9 mouse cellular contexts compared by ENCODE assay signal in genomic region chr17:7443822-7444221, GRCm38 (mm10). TPM values are rescaled to one million over a fixed set of nuclear protein-coding genes. Genes with fewer than 3 reads are reported as not detected.
DNase-seq lines count a peak whose midpoint lies in the region; ATAC-seq lines count a peak whose summit lies in the region.
"Had no signal": no experiment of that assay in that cellular context is flagged by ENCODE, and none has a peak within 500 bp of the region (broad histone marks: within the 10 kb centered on the region; RNA-seq: fewer than 3 reads in every experiment).

No protein-coding gene starts in this region.

- H3K27me3 ChIP-seq in kidney, embryonic 15.5 days, result no peaks in the 10 kb centered on the region
- no peaks in the 10 kb centered on the region for H3K27me3 ChIP-seq in liver, embryonic 13.5 days
- H3K27me3 ChIP-seq: neural tube, embryonic 12.5 days had no signal

- H3K36me3 ChIP-seq in kidney, embryonic 15.5 days, result no peaks in the 10 kb centered on the region
- H3K36me3 ChIP-seq in liver, embryonic 13.5 days, result no peaks in the 10 kb centered on the region
- H3K36me3 ChIP-seq: neural tube, embryonic 12.5 days had no signal

- 55% methylated on average over 1 of the region's 1 CpGs for WGBS in kidney, embryonic 15.5 days
- WGBS in liver, embryonic 13.5 days (ENCODE audit: insufficient replicate concordance), result 32% methylated on average over 1 of the region's 1 CpGs

- no peaks in the 10 kb centered on the region for H3K4me1 ChIP-seq in kidney, embryonic 15.5 days
- H3K4me1 ChIP-seq in liver, embryonic 13.5 days (replicated peaks), result no peaks in the 10 kb centered on the region
- H3K4me1 ChIP-seq: neural tube, embryonic 12.5 days had no signal

- no peak overlapping the region for H3K9ac ChIP-seq in kidney, embryonic 15.5 days
- H3K9ac ChIP-seq in liver, embryonic 13.5 days, result no peak overlapping the region
- H3K9ac ChIP-seq: neural tube, embryonic 12.5 days had no signal

- H3K4me2 ChIP-seq in kidney, embryonic 15.5 days, result no peak overlapping the region
- H3K4me2 ChIP-seq in liver, embryonic 13.5 days, result no peak overlapping the region
- H3K4me2 ChIP-seq: neural tube, embryonic 12.5 days had no signal

- no peak overlapping the region for H3K4me3 ChIP-seq in kidney, embryonic 15.5 days (replicated peaks)
- H3K4me3 ChIP-seq in liver, embryonic 13.5 days (replicated peaks), result no peak overlapping the region
- H3K4me3 ChIP-seq: neural tube, embryonic 12.5 days had no signal

- H3K9me3 ChIP-seq in kidney, embryonic 15.5 days (replicated peaks), result no peaks in the 10 kb centered on the region
- H3K9me3 ChIP-seq in liver, embryonic 13.5 days (replicated peaks), result no peaks in the 10 kb centered on the region

- no peak for ATAC-seq in kidney, embryonic 15.5 days (replicated peaks; ENCODE audit: low FRiP score)
- ATAC-seq in liver, embryonic 13.5 days (ENCODE audit: low read depth), result no peak

- no peak overlapping the region for H3K27ac ChIP-seq in kidney, embryonic 15.5 days
- no peak overlapping the region for H3K27ac ChIP-seq in liver, embryonic 13.5 days
- H3K27ac ChIP-seq: neural tube, embryonic 12.5 days had no signal

- peak; percentile 43 for DNase-seq in kidney, adult 18-20 months
- DNase-seq in NIH3T3 (ENCODE audit: low read depth), result peak; percentile 76
- peak; percentile 71 to 84 for DNase-seq in cerebellum, postnatal 14 days
- peak; percentile 56 for DNase-seq in induced T-regulatory cell, adult 2 months (ENCODE audit: low read depth)
- peak; percentile 14 for DNase-seq in liver, embryonic 13.5 days
- DNase-seq in skeletal muscle tissue, adult 2 months (ENCODE audit: low read depth, low spot score), result peak; percentile 57
- no peak for DNase-seq in natural killer cell, adult 2 months (ENCODE audit: low spot score in 2 of 2)

RNA-seq across cellular contexts. Expression of gene Unc93a2, which starts 58.6 kb away (rescaled TPM):
- 0.13 TPM in 1 of 2 replicates, not detected in the other for polyA plus RNA-seq in kidney, embryonic 15.5 days (2015; fragmentation: Nextera tagmentation; extraction: Ambion mirVana)
- 0.21 and 0.28 TPM in 2 replicates for polyA plus RNA-seq in liver, embryonic 13.5 days (2015; fragmentation: Nextera tagmentation; extraction: Ambion mirVana)
- polyA plus RNA-seq: neural tube, embryonic 12.5 days had no signal

Comparison
In these comparisons a context has a peak if more than half of its experiments do, and no peak if none do; other contexts are left out.
1. DNase-seq: peak in kidney, adult 18-20 months (single experiment), NIH3T3 (single experiment), cerebellum, postnatal 14 days (2 of 2), induced T-regulatory cell, adult 2 months (single experiment), liver, embryonic 13.5 days (single experiment) and skeletal muscle tissue, adult 2 months (single experiment); none in natural killer cell, adult 2 months (0 of 2).